Mouse (Mus musculus): ENCODE measurements around the gene Dcaf6.

GRCm38 (mm10) chr1:165348627-165349026 is 111.6 kb downstream of the Dcaf6 start:
- no peak for TF ChIP-seq POLR2A (IDR thresholded peaks at IDR 0.05; ENCODE audit: low read depth, low read length)
- TF ChIP-seq CTCF (IDR thresholded peaks at IDR 0.05; ENCODE audit: extremely low read depth, insufficient read length, insufficient replicate concordance, low read depth, low read length) = no peak

Measured in small intestine, adult 2 months (tissue).